Mouse (Mus musculus) stomach, postnatal 0 days (tissue): Measurements from ENCODE around the gene Llph.

Source experiments
- CTCF ChIP-seq: IDR thresholded peaks from 2 replicates; pipeline ENCODE4 v1.5.1; 2016; ENCODE audit warnings: antibody characterized with exemption, low read depth, mild to moderate bottlenecking, moderate library complexity
- EP300 ChIP-seq: optimal IDR thresholded peaks from 2 replicates; pipeline ENCODE3; 2016; ENCODE audit warnings: antibody characterized with exemption

DNA sequence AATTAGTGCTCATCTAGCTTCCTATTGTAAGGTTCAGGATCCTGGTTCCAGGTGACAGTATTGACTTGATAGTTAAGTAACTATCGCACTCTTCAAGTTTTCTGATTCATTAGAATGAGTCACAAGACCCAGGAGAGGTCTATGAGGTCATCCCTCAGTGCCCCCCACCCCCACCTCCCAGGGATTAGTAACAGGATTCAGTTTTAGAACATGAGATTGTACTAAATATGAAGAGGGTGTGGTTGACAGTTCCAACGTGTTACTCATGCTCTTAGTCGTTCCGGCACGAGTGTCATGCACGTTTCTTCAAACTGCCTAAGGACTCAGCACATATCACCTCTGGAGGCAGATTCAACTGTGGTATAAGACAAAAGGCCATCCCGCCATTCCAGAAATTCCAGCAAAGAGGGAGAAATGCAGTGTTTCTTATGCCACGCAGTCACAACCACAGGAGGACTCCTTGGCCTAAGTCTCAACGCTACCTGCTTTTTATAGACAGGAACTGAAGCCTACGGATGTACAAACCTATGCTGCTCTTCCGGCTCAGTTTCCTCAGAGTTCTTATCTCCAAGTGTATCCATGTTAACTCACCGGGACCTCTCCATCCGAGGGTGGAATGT, 22.2 kb upstream of the Llph start:
- TF ChIP-seq CTCF (no peak), EP300 (no peak)
